Mouse (Mus musculus) MEL (cell line): Measurements from ENCODE around the gene Tbcd. TPM values are rescaled to one million over a fixed set of nuclear protein-coding genes. Genes with fewer than 3 reads are reported as not detected.

Experiments
- DNase-seq: peaks from one replicate; pipeline ENCODE4 v3.0.0; 2011; ENCODE audit warnings: low read depth, low spot score
- H3K27ac ChIP-seq: 2 replicates; pipeline ENCODE4 v1.5.1; 2012; ENCODE audit warnings: low read depth, mild to moderate bottlenecking, control low read depth, low read length, moderate library complexity; ENCODE audit not compliant: control insufficient read depth
- H3K27me3 ChIP-seq, 2 experiments: fragments of 150-350 bp in 1 of 2; sonication (generic) in 1 of 2; 2 replicates each; pipeline ENCODE4 v1.6.1; 2012; ENCODE audit warnings: low read length in 2 of 2, mild to moderate bottlenecking in 2 of 2, improper control_type of control experiment in 1 of 2, moderate library complexity in 1 of 2; ENCODE audit not compliant: insufficient read depth in 2 of 2, control insufficient read depth in 1 of 2
- H3K36me3 ChIP-seq, 2 experiments: 2 replicates each; pipeline ENCODE4 v1.6.1; 2012 to 2014; ENCODE audit warnings: low read length in 2 of 2, improper control_type of control experiment in 1 of 2, inconsistent platforms in 1 of 2, mild to moderate bottlenecking in 1 of 2; ENCODE audit not compliant: insufficient read depth in 2 of 2, control insufficient read depth in 1 of 2
- H3K4me1 ChIP-seq, 2 experiments: fragments of 150-350 bp in 1 of 2; sonication (generic) in 1 of 2; 2 replicates each; pipeline ENCODE4 v1.6.1; 2012; ENCODE audit warnings: low read length in 2 of 2, improper control_type of control experiment in 1 of 2, mild to moderate bottlenecking in 1 of 2; ENCODE audit not compliant: insufficient read depth in 2 of 2, control insufficient read depth in 1 of 2
- H3K4me3 ChIP-seq, 2 experiments: fragments of 150-350 bp in 1 of 2; sonication (generic) in 1 of 2; 2 replicates each; pipeline ENCODE4 v1.5.1; 2012; ENCODE audit warnings: low read depth in 2 of 2, low read length in 2 of 2, mild to moderate bottlenecking in 2 of 2, moderate library complexity in 2 of 2, control low read depth in 1 of 2, improper control_type of control experiment in 1 of 2; ENCODE audit not compliant: control insufficient read depth in 1 of 2, insufficient read depth in 1 of 2
- H3K79me2 ChIP-seq: 2 replicates; pipeline ENCODE4 v1.6.1; 2012; ENCODE audit warnings: mild to moderate bottlenecking, low read length, moderate library complexity; ENCODE audit not compliant: control insufficient read depth, poor library complexity, insufficient read depth
- H3K9ac ChIP-seq: 2 replicates; pipeline ENCODE4 v1.6.1; 2012; ENCODE audit warnings: low read depth, mild to moderate bottlenecking, control low read depth, low read length, moderate library complexity; ENCODE audit not compliant: control insufficient read depth, poor library complexity, severe bottlenecking
- H3K9me3 ChIP-seq: fragments of 150-350 bp; sonication (generic); replicated peaks from 2 replicates; pipeline ENCODE4 v1.6.1; 2012; ENCODE audit warnings: mild to moderate bottlenecking, low read length, improper control_type of control experiment, moderate library complexity; ENCODE audit not compliant: insufficient read depth
- CHD1 ChIP-seq: IDR thresholded peaks from 2 replicates; pipeline ENCODE4 v1.6.1; 2012; ENCODE audit warnings: low read depth, mild to moderate bottlenecking, inconsistent platforms, low read length, improper control_type of control experiment
- CHD2 ChIP-seq: IDR thresholded peaks from 2 replicates; pipeline ENCODE4 v1.6.1; 2011; ENCODE audit warnings: low read length, improper control_type of control experiment
- CTCF ChIP-seq, 3 experiments: IDR thresholded peaks in 2 of 3; conservative IDR thresholded peaks in 1 of 3; 2 replicates each; pipeline ENCODE4 v1.5.1; 2011 to 2012; ENCODE audit warnings: low read length in 3 of 3, low read depth in 2 of 3, mild to moderate bottlenecking in 2 of 3, improper control_type of control experiment in 1 of 3, inconsistent platforms in 1 of 3, mixed read lengths in 1 of 3, moderate library complexity in 1 of 3; ENCODE audit not compliant: control insufficient read depth in 1 of 3, insufficient read depth in 1 of 3, poor library complexity in 1 of 3, severe bottlenecking in 1 of 3
- EP300 ChIP-seq, 2 experiments: IDR thresholded peaks; 2 replicates each; pipeline ENCODE4 v1.6.1; 2011; ENCODE audit warnings: improper control_type of control experiment in 2 of 2, low read length in 2 of 2, low read depth in 1 of 2, mild to moderate bottlenecking in 1 of 2
- GATA1 ChIP-seq: IDR thresholded peaks from 2 replicates; pipeline ENCODE4 v1.6.1; 2011; ENCODE audit warnings: low read depth, low read length, improper control_type of control experiment
- JUND ChIP-seq: IDR thresholded peaks from 2 replicates; pipeline ENCODE4 v1.6.1; 2011; ENCODE audit warnings: low read depth, mild to moderate bottlenecking, improper control_type of control experiment, low read length
- MAFK ChIP-seq: IDR thresholded peaks from 2 replicates; pipeline ENCODE4 v1.6.1; 2011; ENCODE audit warnings: low read depth, mild to moderate bottlenecking, low read length, improper control_type of control experiment, borderline replicate concordance
- MAX ChIP-seq: IDR thresholded peaks from 2 replicates; pipeline ENCODE4 v1.6.1; 2011; ENCODE audit warnings: low read length, improper control_type of control experiment
- MAZ ChIP-seq: IDR thresholded peaks from 2 replicates; pipeline ENCODE4 v1.6.1; 2012; ENCODE audit warnings: low read depth, mild to moderate bottlenecking, inconsistent platforms, low read length, improper control_type of control experiment
- MXI1 ChIP-seq: IDR thresholded peaks from 2 replicates; pipeline ENCODE4 v1.6.1; 2011; ENCODE audit warnings: mild to moderate bottlenecking, low read depth, low read length, improper control_type of control experiment
- MYC ChIP-seq: IDR thresholded peaks from 2 replicates; pipeline ENCODE4 v1.6.1; 2011; ENCODE audit warnings: low read depth, mild to moderate bottlenecking, low read length, improper control_type of control experiment, moderate library complexity
- NELFE ChIP-seq: IDR thresholded peaks from 2 replicates; pipeline ENCODE4 v1.6.1; 2011; ENCODE audit warnings: low read depth, low read length, improper control_type of control experiment
- POLR2A ChIP-seq, 2 experiments: IDR thresholded peaks; 2 replicates each; pipeline ENCODE4 v1.6.1; 2011 to 2012; ENCODE audit warnings: low read length in 2 of 2, mild to moderate bottlenecking in 2 of 2, control low read depth in 1 of 2, improper control_type of control experiment in 1 of 2, low read depth in 1 of 2, moderate library complexity in 1 of 2; ENCODE audit not compliant: control insufficient read depth in 1 of 2, insufficient read depth in 1 of 2, poor library complexity in 1 of 2
- POLR2AphosphoS2 ChIP-seq: IDR thresholded peaks from 2 replicates; pipeline ENCODE4 v1.6.1; 2011; ENCODE audit warnings: low read length, improper control_type of control experiment
- POLR2AphosphoS5 ChIP-seq: IDR thresholded peaks from 2 replicates; pipeline ENCODE4 v1.6.1; 2012; ENCODE audit warnings: low read depth, borderline replicate concordance, mild to moderate bottlenecking, inconsistent platforms, low read length, moderate library complexity, mixed read lengths
- RAD21 ChIP-seq: IDR thresholded peaks from 2 replicates; pipeline ENCODE4 v1.6.1; 2011; ENCODE audit warnings: mild to moderate bottlenecking, low read depth, low read length, improper control_type of control experiment
- RCOR1 ChIP-seq: IDR thresholded peaks from 2 replicates; pipeline ENCODE4 v1.6.1; 2012; ENCODE audit warnings: low read depth, mild to moderate bottlenecking, inconsistent platforms, low read length, improper control_type of control experiment
- SIN3A ChIP-seq: IDR thresholded peaks from 2 replicates; pipeline ENCODE4 v1.6.1; 2012; ENCODE audit warnings: low read length, improper control_type of control experiment, inconsistent platforms
- SMC3 ChIP-seq: IDR thresholded peaks from 2 replicates; pipeline ENCODE4 v1.6.1; 2011; ENCODE audit warnings: low read depth, low read length, improper control_type of control experiment
- TBP ChIP-seq: IDR thresholded peaks from 2 replicates; pipeline ENCODE4 v1.8.0; 2011; ENCODE audit warnings: low read depth, low read length, improper control_type of control experiment
- UBTF ChIP-seq: IDR thresholded peaks from 2 replicates; pipeline ENCODE4 v1.6.1; 2012; ENCODE audit warnings: low read depth, mild to moderate bottlenecking, inconsistent platforms, low read length, improper control_type of control experiment, moderate library complexity, borderline replicate concordance; ENCODE audit not compliant: insufficient read depth
- USF1 ChIP-seq: IDR thresholded peaks from 2 replicates; pipeline ENCODE4 v1.6.1; 2014; ENCODE audit warnings: low read depth, mild to moderate bottlenecking, inconsistent platforms, low read length, improper control_type of control experiment, moderate library complexity
- ZMIZ1 ChIP-seq: IDR thresholded peaks from 2 replicates; pipeline ENCODE4 v1.6.1; 2012; ENCODE audit warnings: low read depth, mild to moderate bottlenecking, inconsistent platforms, low read length, improper control_type of control experiment, moderate library complexity
- polyA plus RNA-seq, 2 experiments: library from polyadenylated mRNA; stranded (reverse) in 1 of 2; unstranded in 1 of 2; fragments of >175 nt in 1 of 2; fragments of >200 nt in 1 of 2; gene quantifications; 2 replicates each; pipeline versions ENCODE4 v1.2.1 to v1.2.4; 2012; ENCODE audit warnings: low replicate concordance in 2 of 2, low read depth in 1 of 2; ENCODE audit not compliant: insufficient read length in 2 of 2, insufficient read depth in 1 of 2, missing spikeins in 1 of 2
- total RNA-seq: library from RNA; depleted of rRNA; stranded (reverse); fragments of 300-350 nt; gene quantifications from 2 replicates; pipeline ENCODE4 v1.2.3, GENCODE M21; 2012

Gene Tbcd
- total and polyA plus RNA-seq, 3 experiments: 50.0 to 65.3 TPM; not detected in 1

DNA sequence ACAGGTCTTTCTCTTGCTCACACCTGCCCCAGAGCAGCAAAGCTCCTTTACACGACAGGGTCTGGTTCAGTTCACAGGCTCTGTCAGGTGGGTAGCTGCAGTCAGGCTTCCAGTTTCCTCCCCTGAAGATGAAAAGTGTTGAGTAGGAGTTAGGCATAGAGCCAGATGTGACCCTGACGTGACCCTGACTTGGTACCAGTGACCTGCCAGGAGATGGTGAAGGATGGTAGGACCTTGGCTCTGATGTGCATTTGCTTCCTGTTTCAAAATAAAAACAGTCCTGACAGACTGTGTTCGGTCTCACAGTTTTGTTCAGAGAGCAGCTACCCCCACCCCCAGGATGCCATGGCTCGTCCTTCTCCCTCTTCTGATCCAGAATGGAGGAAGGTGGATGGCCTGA is 90.7 kb downstream of the Tbcd start:
- no peak overlapping the region for H3K4me3 ChIP-seq
- no peaks in the 10 kb centered on the region for H3K9me3 ChIP-seq
- H3K79me2 ChIP-seq: no peaks in the 10 kb centered on the region
- H3K27me3 ChIP-seq: no peaks in the 10 kb centered on the region
- no peak for DNase-seq
- peaks cover 2% of the 10 kb centered on the region in 2 experiments for H3K36me3 ChIP-seq
- H3K27ac ChIP-seq: no peak overlapping the region
- TF ChIP-seq TBP (no peak), CHD2 (no peak), ZMIZ1 (no peak)
- H3K4me1 ChIP-seq: peaks cover 5 to 12% of the 10 kb centered on the region in 2 experiments
- H3K9ac ChIP-seq: no peak overlapping the region

- DNase-seq: no peak
- no peaks in the 10 kb centered on the region for H3K27me3 ChIP-seq
- H3K4me3 ChIP-seq: no peak overlapping the region
- peaks cover 2 to 11% of the 10 kb centered on the region in 2 experiments for H3K36me3 ChIP-seq
- TF ChIP-seq NELFE (no peak), RCOR1 (no peak), MYC (no peak), UBTF (no peak), POLR2A (IDR thresholded peaks at IDR 0.05; ENCODE audit: control insufficient read depth in 1 of 2, insufficient read depth in 1 of 2, low read depth in 1 of 2, low read length in 2 of 2, poor library complexity in 1 of 2) (no peak), POLR2AphosphoS5 (no peak), EP300 (IDR thresholded peaks at IDR 0.05; ENCODE audit: low read depth in 1 of 2, low read length in 2 of 2) (no peak), MAFK (no peak), CTCF (IDR thresholded peaks at IDR 0.05 in 2 of 3, conservative IDR thresholded peaks at IDR 0.05 in 1 of 3; ENCODE audit: control insufficient read depth in 1 of 3, insufficient read depth in 1 of 3, low read depth in 2 of 3, low read length in 3 of 3, poor library complexity in 1 of 3, severe bottlenecking in 1 of 3) (no peak), MAZ (no peak), MXI1 (no peak), RAD21 (no peak), SIN3A (no peak)
- H3K9me3 ChIP-seq: no peaks in the 10 kb centered on the region
- peaks cover 14 to 21% of the 10 kb centered on the region in 2 experiments for H3K4me1 ChIP-seq
- no peak overlapping the region for H3K9ac ChIP-seq
- H3K27ac ChIP-seq: no peak overlapping the region
- no peaks in the 10 kb centered on the region for H3K79me2 ChIP-seq
Measured at GRCm38 (mm10) chr11:121543287-121543856, 91.6 kb downstream of the Tbcd start.

DNA sequence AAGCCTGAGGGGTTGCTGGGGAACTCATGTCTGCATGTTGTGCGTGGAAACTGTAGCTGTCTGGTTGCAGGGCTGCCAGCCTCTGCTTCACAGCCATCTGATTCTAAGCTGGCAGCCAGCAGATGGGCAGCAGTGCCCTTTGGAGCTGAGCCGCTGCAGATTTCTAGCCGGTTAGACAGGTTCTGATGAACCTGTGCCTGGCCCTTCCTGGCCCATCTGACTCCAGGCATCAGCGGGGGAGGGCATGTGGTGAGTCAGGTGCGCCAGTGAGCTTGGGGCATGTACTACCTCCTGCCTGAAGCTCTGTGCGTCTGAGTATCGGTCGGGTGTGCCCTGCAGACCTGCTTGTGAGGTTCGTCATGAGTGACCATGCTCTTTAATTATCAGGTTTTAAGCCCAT is 92.2 kb downstream of the Tbcd start:
- Histone ChIP-seq H3K4me3 (no peak overlapping the region), H3K9me3 (no peaks in the 10 kb centered on the region), H3K36me3 (peaks cover 2 to 13% of the 10 kb centered on the region in 2 experiments), H3K79me2 (no peaks in the 10 kb centered on the region), H3K27ac (no peak overlapping the region), H3K9ac (no peak overlapping the region), H3K27me3 (no peaks in the 10 kb centered on the region), H3K4me1 (peaks cover 19 to 23% of the 10 kb centered on the region in 2 experiments)
- TF ChIP-seq POLR2AphosphoS5: no peak
- no peak for TF ChIP-seq USF1
- TF ChIP-seq NELFE: no peak
- no peak for TF ChIP-seq SMC3
- TF ChIP-seq MAX: no peak
- no peak for TF ChIP-seq UBTF
- TF ChIP-seq MAFK: no peak
- no peak for TF ChIP-seq SIN3A
- TF ChIP-seq MXI1: no peak
- TF ChIP-seq TBP: no peak
- no peak for TF ChIP-seq CHD1
- no peak for TF ChIP-seq GATA1
- no peak for TF ChIP-seq JUND
- no peak for TF ChIP-seq POLR2AphosphoS2
- DNase-seq: no peak
